Mouse (Mus musculus) CH12.LX (cell line): ENCODE measurements around the gene Gm28539.

Experiments used
- CHD1 ChIP-seq: IDR thresholded peaks from 2 replicates; pipeline ENCODE4 v1.6.1; 2012; ENCODE audit warnings: low read depth, low read length, improper control_type of control experiment, inconsistent platforms
- CHD2 ChIP-seq: IDR thresholded peaks from 2 replicates; pipeline ENCODE4 v1.6.1; 2011; ENCODE audit warnings: low read length, improper control_type of control experiment
- CTCF ChIP-seq, 2 experiments: IDR thresholded peaks in 1 of 2; conservative IDR thresholded peaks in 1 of 2; 2 replicates each; pipeline ENCODE4 v1.5.1; 2011 to 2012; ENCODE audit warnings: low read depth in 2 of 2, low read length in 2 of 2, improper control_type of control experiment in 1 of 2, inconsistent platforms in 1 of 2, mild to moderate bottlenecking in 1 of 2, moderate library complexity in 1 of 2
- E2F4 ChIP-seq: IDR thresholded peaks from 2 replicates; pipeline ENCODE4 v1.6.1; 2011; ENCODE audit warnings: low read depth, low read length, improper control_type of control experiment; ENCODE audit not compliant: insufficient replicate concordance
- EP300 ChIP-seq: IDR thresholded peaks from 2 replicates; pipeline ENCODE4 v1.6.1; 2011; ENCODE audit warnings: low read length, improper control_type of control experiment
- MAFK ChIP-seq: IDR thresholded peaks from 2 replicates; pipeline ENCODE4 v1.6.1; 2011; ENCODE audit warnings: low read length, improper control_type of control experiment; ENCODE audit not compliant: insufficient replicate concordance
- MAZ ChIP-seq: IDR thresholded peaks from 2 replicates; pipeline ENCODE4 v1.6.1; 2012; ENCODE audit warnings: low read depth, mild to moderate bottlenecking, inconsistent platforms, low read length, improper control_type of control experiment, moderate library complexity
- NELFE ChIP-seq: IDR thresholded peaks from 2 replicates; pipeline ENCODE4 v1.6.1; 2011; ENCODE audit warnings: low read depth, low read length, improper control_type of control experiment
- POLR2A ChIP-seq: IDR thresholded peaks from 2 replicates; pipeline ENCODE4 v1.6.1; 2011; ENCODE audit warnings: low read depth, mild to moderate bottlenecking, improper control_type of control experiment, low read length
- POLR2AphosphoS2 ChIP-seq: IDR thresholded peaks from 2 replicates; pipeline ENCODE4 v1.6.1; 2011; ENCODE audit warnings: low read depth, low read length, improper control_type of control experiment
- RCOR1 ChIP-seq: conservative IDR thresholded peaks from 2 replicates; pipeline ENCODE4 v1.6.1; 2012; ENCODE audit warnings: low read depth, mild to moderate bottlenecking, inconsistent platforms, low read length, improper control_type of control experiment

DNA sequence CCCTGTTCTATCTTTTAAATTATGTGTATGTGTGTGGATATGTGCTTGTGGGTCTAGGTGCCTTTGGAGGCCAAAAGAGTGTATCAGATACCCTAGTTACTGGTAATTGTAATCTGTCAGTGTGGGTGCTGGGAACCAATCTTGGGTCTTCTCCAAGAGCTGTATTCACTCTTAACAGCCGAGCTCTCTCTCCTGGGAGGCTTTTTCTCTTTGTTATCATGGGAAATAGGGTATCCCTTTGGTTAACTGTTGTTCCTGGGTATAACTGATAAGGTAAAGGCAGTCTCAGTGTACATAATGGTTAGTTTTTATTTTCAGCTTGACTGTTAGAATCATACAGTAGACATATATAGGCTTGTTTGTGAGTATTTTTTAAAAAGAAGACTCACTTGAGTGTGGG, 14.0 kb upstream of the Gm28539 start:
- TF ChIP-seq POLR2AphosphoS2 (no peak), POLR2A (no peak), CTCF (conservative IDR thresholded peaks at IDR 0.05 in 1 of 2, IDR thresholded peaks at IDR 0.05 in 1 of 2; ENCODE audit: low read depth in 2 of 2, low read length in 2 of 2) (no peak), CHD1 (no peak), MAFK (no peak), E2F4 (no peak), EP300 (no peak), NELFE (no peak), MAZ (no peak), RCOR1 (no peak), CHD2 (no peak)
